Mouse (Mus musculus): Measurements from ENCODE around the gene Hist1h2ae. TPM values are rescaled to one million over a fixed set of nuclear protein-coding genes. Genes with fewer than 3 reads are reported as not detected.
"Not testable (repeated sequence)": the region's sequence is repeated elsewhere in the genome, so short reads cannot be mapped to it uniquely, and the experiment has no call there.

The Hist1h2ae gene
- total RNA-seq, 2 experiments from 2014 or later = 13.0 to 14.0 TPM

DNA sequence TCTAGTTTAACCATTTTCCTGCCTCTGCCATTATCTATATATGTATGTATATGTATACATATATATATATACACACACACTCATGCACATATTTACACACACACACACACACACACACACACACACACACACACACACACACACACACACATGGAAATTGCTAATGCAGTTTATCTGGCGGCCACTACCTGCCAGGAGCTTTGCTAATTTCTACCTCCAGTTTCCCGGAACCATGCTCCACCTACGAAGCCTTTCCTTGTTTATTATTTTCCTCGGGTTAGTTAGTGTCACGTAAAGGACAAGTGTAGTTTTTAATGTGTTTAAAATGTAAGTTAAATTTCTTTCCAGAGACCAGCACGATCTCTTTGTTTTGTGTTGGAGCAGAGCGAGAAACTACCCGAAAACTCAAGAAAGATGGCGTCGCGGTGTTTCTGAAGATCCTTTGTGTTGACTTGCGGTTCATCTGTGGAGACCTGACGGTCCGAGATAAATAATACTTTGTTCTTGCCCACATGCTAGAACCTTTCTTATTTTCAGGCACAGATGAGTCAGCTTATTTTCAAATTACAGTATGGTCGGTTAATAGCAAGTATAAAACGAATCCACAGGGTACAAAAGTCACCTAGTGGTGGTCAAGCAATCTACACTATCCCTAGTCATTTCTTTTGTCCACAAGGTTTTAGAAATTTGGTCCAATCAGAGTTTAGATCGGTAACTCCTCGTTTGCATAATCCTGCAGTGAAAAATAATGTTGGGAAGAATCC, 8.1 kb downstream of the Hist1h2ae start:
- peak in 1 of 2 experiments; percentile 46 for DNase-seq (ENCODE audit: low spot score in 2 of 2)

- DNase-seq (ENCODE audit: low spot score in 2 of 2) = peak; percentile 94 to 95
Measured at GRCm38 (mm10) chr13:23561883-23562659, 8.9 kb downstream of the Hist1h2ae start, which contains the start of gene Hist1h3e. Hist1h3e (minus strand) TSS chr13:23562369.

GRCm38 (mm10) chr13:23561531-23561882, 9.5 kb downstream of the Hist1h2ae start:
- DNase-seq (ENCODE audit: low spot score in 2 of 2) = not testable (repeated sequence)

DNA sequence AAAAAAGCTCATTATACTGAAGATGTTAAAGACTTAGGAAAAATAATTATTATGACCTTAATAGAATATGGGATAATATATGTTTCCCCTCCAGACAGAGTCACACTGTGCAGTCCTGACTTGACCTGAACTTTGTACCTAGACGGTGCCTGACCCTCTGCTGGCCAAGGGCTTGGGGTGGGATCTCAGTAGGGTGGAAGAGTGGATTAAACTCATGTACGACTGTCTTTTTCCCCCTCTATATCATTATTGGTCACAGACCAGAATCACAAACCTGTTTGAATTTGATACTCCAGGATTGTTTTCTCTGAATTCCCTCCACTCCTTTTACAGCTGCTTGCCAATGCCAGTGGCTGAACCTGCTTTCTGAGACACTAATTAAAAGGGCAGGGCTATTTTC, 10.3 kb downstream of the Hist1h2ae start:
- DNase-seq (ENCODE audit: low spot score in 2 of 2) = not testable (repeated sequence)

DNA sequence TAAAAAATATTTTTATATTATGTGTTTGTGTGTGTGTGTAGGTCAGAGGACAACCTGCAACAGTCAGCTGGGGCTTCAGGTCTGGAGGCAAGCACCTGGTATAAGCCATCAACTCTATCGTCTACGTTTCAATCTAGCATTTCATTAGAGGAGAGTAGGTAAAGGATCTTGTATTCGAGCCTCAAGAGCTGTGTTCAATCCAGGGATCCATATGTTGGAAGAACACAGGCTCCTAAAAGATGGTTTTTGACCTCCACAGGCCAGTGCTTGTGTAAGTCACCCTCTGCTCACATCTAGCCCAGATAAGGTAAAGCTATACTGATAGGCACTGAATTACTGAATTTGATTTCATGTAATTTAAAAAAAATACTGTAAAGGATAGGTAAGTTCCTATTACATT, 14.1 kb downstream of the Hist1h2ae start:
- no peak for DNase-seq (ENCODE audit: low spot score in 2 of 2)

DNA sequence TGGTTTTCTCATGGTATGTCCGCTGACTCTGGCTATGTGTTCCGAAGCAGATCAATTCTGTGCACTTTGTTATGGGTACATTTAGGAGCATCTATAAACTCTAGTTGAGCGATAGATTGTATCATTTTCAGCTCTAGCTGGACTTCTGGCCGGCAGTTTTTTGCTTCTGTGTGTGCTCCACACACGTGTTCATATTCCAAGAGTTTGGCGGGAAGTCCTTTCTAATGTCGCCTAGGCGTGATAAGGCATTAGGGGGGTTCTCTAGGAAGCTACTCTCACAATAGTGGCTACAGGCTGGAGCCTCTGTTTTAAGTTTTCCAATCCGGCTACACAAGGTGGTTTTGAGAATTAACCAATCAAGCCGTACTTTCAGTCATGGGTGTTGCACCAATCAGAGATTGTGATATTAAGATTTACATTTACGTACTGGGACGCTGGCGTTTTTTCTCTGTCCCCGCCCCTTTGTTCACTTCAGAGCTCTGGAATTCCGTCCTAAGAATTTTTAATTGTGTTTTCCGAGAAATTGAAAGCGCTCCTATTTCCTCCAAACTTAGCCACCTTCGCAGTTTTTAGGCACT, 15.1 kb downstream of the Hist1h2ae start:
- DNase-seq (ENCODE audit: low spot score in 2 of 2) = peak; percentile 37 to 60

GRCm38 (mm10) chr13:23554925-23555838, 15.8 kb downstream of the Hist1h2ae start:
- peak; percentile 58 to 71 for DNase-seq (ENCODE audit: low spot score in 2 of 2)

- DNase-seq (ENCODE audit: low spot score in 2 of 2) = no peak
Measured at GRCm38 (mm10) chr13:23554393-23554792, 16.6 kb downstream of the Hist1h2ae start.

GRCm38 (mm10) chr13:23552962-23553361, 18.1 kb downstream of the Hist1h2ae start, which contains the start of gene Hist1h1d:
Hist1h1d (plus strand) TSS chr13:23553262.
- no peak for DNase-seq (ENCODE audit: low spot score in 2 of 2)

DNA sequence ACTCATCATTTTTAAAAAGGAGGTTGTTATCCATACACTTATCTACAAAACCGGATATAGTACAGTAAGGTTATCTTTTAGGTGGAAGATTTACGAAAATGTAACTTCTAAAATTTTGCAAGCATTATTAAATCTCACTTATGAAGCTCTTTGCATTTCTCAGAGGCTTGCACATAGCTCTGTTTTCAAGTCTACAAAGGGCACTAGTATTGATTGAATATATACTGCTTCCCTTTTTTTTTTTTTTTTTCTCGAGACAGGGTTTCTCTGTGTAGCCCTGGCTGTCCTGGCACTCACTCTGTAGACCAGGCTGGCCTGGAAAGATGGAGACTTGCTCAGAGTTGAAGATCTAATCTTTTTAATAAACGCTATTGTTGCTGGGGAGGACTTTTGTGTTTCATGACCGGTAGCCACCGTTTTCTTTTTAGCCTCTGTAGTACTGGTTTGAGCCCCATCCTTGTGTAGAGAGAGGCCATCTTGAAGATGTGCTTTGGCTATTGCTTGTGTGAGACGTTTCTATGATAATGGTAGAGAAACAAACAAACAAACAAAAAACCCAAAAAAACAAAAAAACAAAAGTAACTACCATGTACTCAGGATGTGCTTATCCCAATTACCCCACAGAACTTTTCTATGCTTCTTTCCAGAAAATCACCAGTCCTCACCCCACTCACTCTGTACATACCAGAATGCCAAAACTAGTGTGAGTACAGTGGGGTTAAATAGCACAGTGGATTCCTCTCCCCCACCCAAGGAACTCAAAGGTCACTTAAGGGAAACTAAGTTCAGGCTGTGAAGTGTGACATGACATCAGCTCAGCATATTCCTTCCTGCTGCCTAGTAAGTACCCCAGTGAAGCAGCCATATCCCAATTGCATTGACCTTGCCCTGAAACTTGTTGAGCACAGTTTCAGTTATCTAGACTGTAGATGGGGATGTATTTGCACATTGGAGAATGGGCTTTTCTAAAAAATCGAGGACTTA, 18.8 kb downstream of the Hist1h2ae start:
- no peak for DNase-seq (ENCODE audit: low spot score in 2 of 2)

DNA sequence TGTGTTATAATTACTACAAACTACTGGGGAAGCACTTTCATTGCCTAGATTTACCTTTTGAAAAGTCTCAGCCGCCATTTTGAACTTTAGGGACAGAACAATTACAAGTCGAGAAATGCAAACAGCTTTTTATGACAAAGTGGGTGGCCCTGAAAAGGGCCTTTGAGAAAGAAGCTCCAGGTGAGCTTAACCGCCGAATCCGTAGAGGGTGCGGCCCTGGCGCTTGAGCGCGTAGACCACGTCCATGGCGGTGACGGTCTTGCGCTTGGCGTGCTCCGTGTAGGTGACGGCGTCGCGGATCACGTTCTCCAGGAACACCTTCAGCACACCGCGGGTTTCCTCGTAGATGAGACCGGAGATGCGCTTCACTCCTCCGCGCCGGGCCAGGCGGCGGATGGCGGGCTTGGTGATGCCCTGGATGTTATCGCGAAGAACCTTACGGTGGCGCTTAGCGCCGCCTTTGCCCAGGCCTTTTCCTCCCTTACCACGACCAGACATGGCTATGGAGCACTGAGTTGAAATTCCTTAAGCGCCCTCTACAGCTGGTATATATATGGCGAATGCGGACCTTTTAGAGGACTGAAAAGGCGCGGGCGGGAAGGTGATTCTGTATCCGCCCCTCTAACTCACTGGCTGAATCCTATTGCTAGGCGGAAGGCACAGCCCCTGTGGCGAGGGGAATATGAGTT, 19.7 kb downstream of the Hist1h2ae start, which contains the start of gene Hist1h4f:
Gene Hist1h4f (minus strand): TSS at position 503 of the 689 bp plus-strand sequence.
- DNase-seq (ENCODE audit: low spot score in 2 of 2) = peak; percentile 78 to 85

DNA sequence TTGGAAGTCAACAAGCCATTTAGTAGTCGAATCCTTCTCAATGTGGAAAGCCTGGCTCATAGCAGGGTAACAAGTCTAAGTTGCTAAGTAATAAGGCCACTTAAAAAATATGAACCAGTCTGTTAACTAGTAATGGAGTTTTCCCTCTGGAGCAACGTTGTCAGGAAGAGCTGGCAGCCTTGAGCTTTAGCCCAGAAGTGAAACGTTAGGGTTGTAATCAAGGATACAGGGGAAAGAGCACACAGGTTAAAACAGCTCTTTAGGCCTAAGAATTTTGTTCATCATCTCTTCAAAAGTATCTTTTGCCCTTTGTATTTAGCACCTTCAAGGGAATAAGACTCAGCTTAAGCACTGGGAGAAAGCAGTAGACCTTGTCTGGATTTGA, 20.3 kb downstream of the Hist1h2ae start:
- no peak for DNase-seq (ENCODE audit: low spot score in 2 of 2)

GRCm38 (mm10) chr13:23546694-23547093, 24.3 kb downstream of the Hist1h2ae start:
- no peak for DNase-seq (ENCODE audit: low spot score in 2 of 2)

- not testable (repeated sequence) for DNase-seq (ENCODE audit: low spot score in 2 of 2)
Measured at GRCm38 (mm10) chr13:23544787-23545120, 26.3 kb downstream of the Hist1h2ae start.

DNA sequence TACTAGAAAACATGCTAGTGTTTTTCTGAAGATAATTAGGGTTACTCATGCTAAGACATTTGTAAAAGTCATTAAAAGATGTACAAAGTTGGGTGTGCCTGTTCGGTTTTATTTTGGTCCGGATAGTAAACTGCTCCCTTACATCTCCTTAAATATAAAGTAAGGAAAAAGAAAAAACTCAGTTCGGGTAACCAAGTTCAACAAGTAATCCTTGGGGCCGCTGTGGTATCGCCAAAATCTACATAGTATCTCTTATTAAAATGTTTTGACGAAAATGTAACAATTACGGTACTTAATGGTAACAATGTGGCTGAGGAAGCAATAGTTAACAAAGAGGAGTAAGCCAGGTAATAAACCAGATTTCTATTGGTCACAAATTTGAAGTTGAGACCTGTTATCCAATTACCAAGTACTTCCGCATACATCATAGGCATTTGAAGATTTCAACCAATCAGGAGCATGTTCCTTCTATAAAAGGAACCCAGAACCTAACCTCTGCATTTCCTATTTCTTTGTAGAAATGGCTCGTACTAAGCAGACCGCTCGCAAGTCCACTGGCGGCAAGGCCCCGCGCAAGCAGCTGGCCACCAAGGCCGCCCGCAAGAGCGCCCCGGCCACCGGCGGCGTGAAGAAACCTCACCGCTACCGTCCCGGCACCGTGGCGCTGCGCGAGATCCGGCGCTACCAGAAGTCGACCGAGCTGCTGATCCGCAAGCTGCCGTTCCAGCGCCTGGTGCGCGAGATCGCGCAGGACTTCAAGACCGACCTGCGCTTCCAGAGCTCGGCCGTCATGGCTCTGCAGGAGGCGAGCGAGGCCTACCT, 26.8 kb downstream of the Hist1h2ae start, which contains the start of gene Hist1h3f:
Gene Hist1h3f (plus strand): TSS at position 88 of the 822 bp plus-strand sequence.
- peak; percentile 65 to 74 for DNase-seq (ENCODE audit: low spot score in 2 of 2)

DNA sequence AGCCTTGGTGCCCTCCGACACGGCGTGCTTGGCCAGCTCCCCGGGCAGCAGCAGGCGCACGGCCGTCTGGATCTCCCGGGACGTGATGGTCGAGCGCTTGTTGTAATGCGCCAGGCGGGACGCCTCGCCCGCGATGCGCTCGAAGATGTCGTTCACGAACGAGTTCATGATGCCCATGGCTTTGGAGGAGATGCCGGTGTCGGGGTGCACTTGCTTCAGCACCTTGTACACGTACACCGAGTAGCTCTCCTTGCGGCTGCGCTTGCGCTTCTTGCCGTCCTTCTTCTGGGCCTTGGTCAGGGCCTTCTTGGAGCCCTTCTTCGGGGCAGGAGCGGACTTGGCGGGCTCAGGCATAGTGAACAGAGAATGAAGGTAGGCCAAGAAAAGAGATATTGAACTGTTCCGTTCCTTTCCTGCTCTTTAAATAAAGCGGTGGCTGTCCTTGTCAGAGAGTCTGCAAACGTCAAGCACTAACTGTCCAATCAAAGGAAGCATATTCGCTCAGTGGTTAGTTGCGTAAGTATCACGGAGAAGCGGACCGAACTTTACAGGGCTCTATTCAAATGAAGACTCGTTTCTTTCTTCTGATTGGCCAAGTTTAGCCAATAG, 27.9 kb downstream of the Hist1h2ae start, which contains the start of gene Hist1h2bh:
Gene Hist1h2bh (minus strand): TSS at position 394 of the 609 bp plus-strand sequence.
- DNase-seq (ENCODE audit: low spot score in 2 of 2) = peak; percentile 41 to 54

- DNase-seq (ENCODE audit: low spot score in 2 of 2) = not testable (repeated sequence)
Measured at GRCm38 (mm10) chr13:23542225-23542980, 28.6 kb downstream of the Hist1h2ae start.

Measured in layer of hippocampus, postnatal 10 days (tissue).